Mouse (Mus musculus) intestine, postnatal 0 days (tissue): ENCODE data around the gene Kif26b. TPM values are rescaled to one million over a fixed set of nuclear protein-coding genes. Genes with fewer than 3 reads are reported as not detected.

ENCODE experiments used
- ATAC-seq: fragments of 200-750 bp; cut with Nextera tagmentation; 2 replicates; pipeline ENCODE4 v1.8.0; 2017; ENCODE audit warnings: mild to moderate bottlenecking, moderate TSS enrichment, moderate library complexity
- H3K27ac ChIP-seq: fragments of 300-500 bp; sonication (generic); 2 replicates; pipeline ENCODE4 v1.5.1; 2014; ENCODE audit warnings: mild to moderate bottlenecking, low read depth, low read length, moderate library complexity
- H3K27me3 ChIP-seq: fragments of 300-500 bp; sonication (generic); replicated peaks from 2 replicates; pipeline ENCODE4 v1.6.1; 2014; ENCODE audit warnings: low read length, mixed read lengths; ENCODE audit not compliant: control insufficient read depth, insufficient read depth
- H3K36me3 ChIP-seq: fragments of 300-500 bp; sonication (generic); 2 replicates; pipeline ENCODE4 v1.6.1; 2014; ENCODE audit warnings: mild to moderate bottlenecking, moderate library complexity; ENCODE audit not compliant: control insufficient read depth, insufficient read depth
- H3K4me1 ChIP-seq: fragments of 300-500 bp; sonication (generic); replicated peaks from 2 replicates; pipeline ENCODE4 v1.6.1; 2014; ENCODE audit warnings: antibody characterized with exemption, low read length, mixed read lengths; ENCODE audit not compliant: control insufficient read depth, insufficient read depth
- H3K4me2 ChIP-seq: fragments of 300-500 bp; sonication (generic); replicated peaks from 2 replicates; pipeline ENCODE4 v1.6.1; 2014; ENCODE audit warnings: low read depth, mild to moderate bottlenecking, moderate library complexity
- H3K4me3 ChIP-seq: fragments of 300-500 bp; sonication (generic); 2 replicates; pipeline ENCODE4 v1.5.1; 2014; ENCODE audit warnings: low read depth, low read length
- H3K9ac ChIP-seq: fragments of 300-500 bp; sonication (generic); 2 replicates; pipeline ENCODE4 v1.6.1; 2014; ENCODE audit warnings: mild to moderate bottlenecking, low read depth, low read length
- H3K9me3 ChIP-seq: fragments of 300-500 bp; sonication (generic); 2 replicates; pipeline ENCODE4 v1.6.1; 2016; ENCODE audit warnings: mixed run types; ENCODE audit not compliant: control insufficient read depth
- CTCF ChIP-seq: sonication (generic); IDR thresholded peaks from 2 replicates; pipeline ENCODE4 v1.5.1; 2016; ENCODE audit warnings: low read depth, mild to moderate bottlenecking, control low read depth, antibody characterized with exemption, moderate library complexity
- WGBS: fragments of 180-500 bp; shearing (Covaris S2); extraction: QIAGEN DNeasy Blood & Tissue Kit; methylation state at CpG from one replicate; pipeline ENCODE4 v1.1.7; 2014; 5-methylcytosine and 5-hydroxymethylcytosine counted together
- polyA plus RNA-seq: library from polyadenylated mRNA; unstranded; fragments of >200 nt; fragmentation: Nextera tagmentation; extraction: Ambion mirVana; gene quantifications from 2 replicates; pipeline ENCODE4 v1.2.1, GENCODE M21; 2015

The Kif26b gene
- polyA plus RNA-seq, 1 experiment from 2014 or later = 0.57 TPM

DNA sequence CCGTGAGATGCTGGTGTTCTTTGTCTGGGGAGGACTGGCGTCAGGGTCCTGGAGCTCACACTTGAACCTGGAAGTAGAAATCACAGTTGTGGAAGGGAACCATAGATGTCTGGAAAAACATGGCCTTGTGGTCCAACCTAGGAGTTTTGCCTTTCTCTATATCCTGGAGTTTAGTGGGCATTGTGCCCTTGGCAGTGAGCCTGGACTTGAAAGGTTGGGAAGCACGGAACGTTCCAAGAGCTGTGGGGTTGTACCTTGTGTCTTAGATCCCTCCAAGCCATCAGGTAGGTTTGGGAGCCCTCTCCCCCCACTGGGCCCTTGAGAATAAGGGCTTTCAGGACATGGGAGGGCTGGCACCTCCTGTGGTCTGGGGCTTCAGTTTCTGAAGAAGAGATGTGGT is 20.7 kb downstream of the Kif26b start:
- no peaks in the 10 kb centered on the region for H3K4me1 ChIP-seq
- no peak overlapping the region for H3K4me3 ChIP-seq
- no peaks in the 10 kb centered on the region for H3K27me3 ChIP-seq
- H3K9me3 ChIP-seq = no peaks in the 10 kb centered on the region
- 91% methylated on average over 4 of the region's 4 CpGs for WGBS
- no peak overlapping the region for H3K9ac ChIP-seq
- no peak for TF ChIP-seq CTCF
- H3K27ac ChIP-seq = no peak overlapping the region
- no peak overlapping the region for H3K4me2 ChIP-seq
- H3K36me3 ChIP-seq = no peaks in the 10 kb centered on the region
- ATAC-seq = no peak

DNA sequence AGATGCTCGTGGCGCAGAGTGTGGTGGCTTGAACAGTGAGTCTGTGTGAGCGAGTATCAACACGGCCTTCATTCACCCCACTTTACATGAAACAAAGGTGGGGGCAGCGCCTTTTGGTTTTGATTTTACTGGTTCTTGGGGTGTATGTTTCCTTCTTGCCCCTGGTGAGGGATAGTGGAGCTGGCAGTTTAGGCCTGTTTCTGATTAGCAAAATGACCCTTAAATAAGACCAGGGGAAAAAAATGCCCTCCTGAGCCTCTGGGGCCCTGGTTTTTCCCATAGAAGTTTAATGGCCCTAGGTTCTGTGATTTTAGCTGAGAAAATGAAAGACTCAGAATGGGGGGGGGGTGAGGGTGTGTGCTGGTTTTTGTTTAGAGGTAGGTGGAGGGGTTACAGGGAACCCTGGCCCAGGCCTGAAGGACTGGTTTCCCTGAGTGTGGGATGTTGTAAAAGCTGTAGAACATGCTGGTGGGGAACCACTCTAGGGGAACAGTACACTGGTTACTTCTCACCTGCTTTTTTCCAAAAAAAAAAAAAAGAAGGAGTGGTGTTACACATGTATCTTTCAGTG is 21.6 kb downstream of the Kif26b start:
- TF ChIP-seq CTCF = no peak
- Histone ChIP-seq H3K27me3 (no peaks in the 10 kb centered on the region), H3K9ac (no peak overlapping the region), H3K4me1 (no peaks in the 10 kb centered on the region), H3K27ac (no peak overlapping the region), H3K4me2 (no peak overlapping the region), H3K36me3 (no peaks in the 10 kb centered on the region), H3K4me3 (no peak overlapping the region), H3K9me3 (no peaks in the 10 kb centered on the region)
- ATAC-seq = no peak
- 92% methylated on average over 5 of the region's 5 CpGs for WGBS

DNA sequence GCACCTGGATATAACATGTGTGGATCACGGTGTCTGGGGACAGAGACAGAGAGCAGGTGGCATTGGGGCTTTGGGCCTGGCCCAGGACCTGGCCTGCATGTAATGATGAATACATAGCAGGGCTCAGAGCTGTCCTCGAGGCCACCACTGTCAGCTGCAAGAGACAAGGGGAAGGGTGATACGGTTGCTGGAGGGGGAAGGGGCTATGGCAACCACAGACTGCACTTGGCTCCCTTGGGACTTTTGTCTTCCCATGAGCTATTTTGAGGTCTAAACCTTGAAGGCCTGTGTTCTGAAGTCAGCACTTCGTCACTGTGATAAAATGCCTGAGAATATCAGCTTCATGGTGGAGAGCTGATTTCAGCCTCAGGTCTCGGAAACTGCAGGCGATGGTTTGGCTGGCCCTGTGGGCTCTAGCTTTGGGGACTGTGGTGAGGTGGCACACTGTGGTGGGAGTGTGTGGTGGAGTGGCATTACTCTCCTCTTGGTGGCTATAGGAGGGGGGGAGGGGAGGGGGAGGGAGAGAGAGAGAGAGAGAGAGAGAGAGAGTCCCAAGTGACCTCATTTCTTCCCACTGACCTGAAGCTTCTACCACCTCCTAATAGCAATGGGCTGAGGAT is 23.5 kb downstream of the Kif26b start:
- Histone ChIP-seq H3K9ac (no peak overlapping the region), H3K27ac (no peak overlapping the region), H3K9me3 (no peaks in the 10 kb centered on the region), H3K4me2 (no peak overlapping the region), H3K4me1 (no peaks in the 10 kb centered on the region), H3K36me3 (no peaks in the 10 kb centered on the region), H3K4me3 (no peak overlapping the region), H3K27me3 (no peaks in the 10 kb centered on the region)
- WGBS = 85% methylated on average over 6 of the region's 6 CpGs
- no peak for ATAC-seq
- TF ChIP-seq CTCF = no peak

- Histone ChIP-seq H3K4me2 (no peak overlapping the region), H3K36me3 (no peaks in the 10 kb centered on the region), H3K4me1 (no peaks in the 10 kb centered on the region), H3K27ac (no peak overlapping the region), H3K4me3 (no peak overlapping the region), H3K9ac (no peak overlapping the region), H3K9me3 (no peaks in the 10 kb centered on the region), H3K27me3 (no peaks in the 10 kb centered on the region)
- WGBS = 75% methylated on average over 10 of the region's 10 CpGs
- no peak for TF ChIP-seq CTCF
- no peak for ATAC-seq
Observed at GRCm38 (mm10) chr1:178552898-178553284, 24.0 kb downstream of the Kif26b start.

GRCm38 (mm10) chr1:178556226-178556625 is 27.3 kb downstream of the Kif26b start:
- no peaks in the 10 kb centered on the region for H3K36me3 ChIP-seq
- H3K4me3 ChIP-seq = no peak overlapping the region
- H3K9me3 ChIP-seq = no peaks in the 10 kb centered on the region
- ATAC-seq = no peak
- no peaks in the 10 kb centered on the region for H3K27me3 ChIP-seq
- no peak overlapping the region for H3K27ac ChIP-seq
- no peak overlapping the region for H3K9ac ChIP-seq
- no peak for TF ChIP-seq CTCF
- 93% methylated on average over 8 of the region's 8 CpGs for WGBS
- no peak overlapping the region for H3K4me2 ChIP-seq
- H3K4me1 ChIP-seq = no peaks in the 10 kb centered on the region

- 97% methylated on average over 1 of the region's 1 CpGs for WGBS
Observed at GRCm38 (mm10) chr1:178560043-178560442, 31.1 kb downstream of the Kif26b start.

More at GRCm38 (mm10) chr1:178560043-178560442, 31.1 kb downstream of the Kif26b start:
- H3K36me3 ChIP-seq = no peaks in the 10 kb centered on the region
- H3K4me1 ChIP-seq = no peaks in the 10 kb centered on the region
- no peak overlapping the region for H3K4me3 ChIP-seq
- no peaks in the 10 kb centered on the region for H3K9me3 ChIP-seq
- peak; percentile 38 for TF ChIP-seq CTCF
- no peak overlapping the region for H3K4me2 ChIP-seq
- ATAC-seq = no peak
- no peaks in the 10 kb centered on the region for H3K27me3 ChIP-seq
- no peak overlapping the region for H3K27ac ChIP-seq
- H3K9ac ChIP-seq = no peak overlapping the region
